Mouse (Mus musculus): ENCODE measurements at regions not wholly inside any gene's neighbourhood (a gene's known extent, or its start where the extent isn't known, plus 50 kb on each side); places are given as distances from the start of the nearest gene placed in this dataset.
"Not testable (repeated sequence)": the region's sequence is repeated elsewhere in the genome, so short reads cannot be mapped to it uniquely, and the experiment has no call there.

DNA sequence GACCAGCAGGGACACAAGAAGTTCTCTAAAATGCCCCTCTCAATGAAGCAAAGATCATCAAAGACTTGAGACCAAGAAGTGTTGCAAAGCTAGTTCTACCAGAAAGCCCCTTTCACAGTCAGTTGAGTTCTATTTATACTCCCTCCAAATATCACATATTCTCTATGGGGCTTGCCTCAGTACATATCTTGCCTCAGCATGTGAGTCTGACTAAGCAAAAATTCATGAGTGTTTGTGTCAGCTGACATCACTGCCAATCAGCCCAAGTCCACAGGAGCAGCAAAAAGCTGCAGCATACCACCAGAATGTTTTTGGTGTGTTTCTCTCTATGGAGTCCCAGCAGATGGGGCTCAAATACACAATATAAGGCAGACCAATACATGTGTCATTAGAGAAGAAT, 631.6 kb downstream of the Rpia start:
- ATAC-seq (ENCODE audit: low TSS enrichment): no peak

DNA sequence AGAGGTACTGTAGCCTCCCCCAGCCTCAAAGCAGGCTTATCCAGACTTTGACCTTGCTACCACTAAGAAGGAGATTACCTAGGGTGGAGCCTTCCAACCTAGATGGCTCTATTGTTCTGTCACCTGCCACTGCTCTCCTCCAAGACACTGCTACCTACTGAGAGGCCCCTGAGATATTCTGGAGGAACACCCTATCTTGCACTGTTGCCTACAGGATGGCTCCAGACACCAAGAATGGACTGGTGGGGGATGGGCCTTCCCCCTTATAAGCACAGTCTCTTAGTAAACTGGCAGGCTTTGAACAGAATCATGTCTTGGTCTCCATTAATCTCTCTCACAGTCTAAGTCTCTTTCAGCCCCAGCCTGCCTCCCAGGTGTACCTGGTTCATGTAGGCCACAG, 636.3 kb downstream of the Rpia start:
- not testable (repeated sequence) for ATAC-seq (ENCODE audit: low TSS enrichment)

DNA sequence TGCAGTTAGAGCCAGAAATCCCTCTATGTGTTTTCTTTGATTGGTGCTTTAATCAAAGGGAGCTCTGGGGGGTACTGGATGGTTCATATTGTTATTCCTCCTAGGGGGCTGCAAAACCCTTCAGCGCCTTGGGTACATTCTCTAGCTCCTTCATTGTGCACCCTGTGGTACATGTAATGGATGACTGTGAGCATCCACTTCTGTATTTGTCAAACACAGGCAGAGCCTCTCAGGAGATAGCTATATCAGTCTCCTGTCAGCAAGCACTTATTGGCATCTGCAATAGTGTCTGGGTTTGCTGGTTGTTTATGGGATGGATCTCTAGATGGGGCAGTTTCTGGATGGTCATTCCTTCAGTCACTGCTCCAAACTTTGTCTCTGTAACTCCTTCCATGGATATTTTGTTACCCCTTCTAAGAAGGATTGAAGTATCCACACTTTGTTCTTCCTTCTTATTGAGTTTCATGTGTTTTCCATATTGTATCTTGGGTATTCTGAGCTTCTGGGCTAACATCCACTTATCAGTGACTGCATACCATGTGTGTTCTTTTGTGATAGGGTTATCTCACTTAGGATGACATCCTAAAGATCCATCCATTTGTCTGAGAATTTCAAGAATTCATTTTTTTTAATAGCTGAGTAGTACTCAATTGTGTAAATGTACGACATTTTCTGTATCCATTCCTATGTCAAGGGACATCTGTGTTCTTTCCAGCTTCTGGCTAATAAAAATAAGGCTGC, 640.8 kb downstream of the Rpia start:
- not testable (repeated sequence) for ATAC-seq (ENCODE audit: low TSS enrichment)

DNA sequence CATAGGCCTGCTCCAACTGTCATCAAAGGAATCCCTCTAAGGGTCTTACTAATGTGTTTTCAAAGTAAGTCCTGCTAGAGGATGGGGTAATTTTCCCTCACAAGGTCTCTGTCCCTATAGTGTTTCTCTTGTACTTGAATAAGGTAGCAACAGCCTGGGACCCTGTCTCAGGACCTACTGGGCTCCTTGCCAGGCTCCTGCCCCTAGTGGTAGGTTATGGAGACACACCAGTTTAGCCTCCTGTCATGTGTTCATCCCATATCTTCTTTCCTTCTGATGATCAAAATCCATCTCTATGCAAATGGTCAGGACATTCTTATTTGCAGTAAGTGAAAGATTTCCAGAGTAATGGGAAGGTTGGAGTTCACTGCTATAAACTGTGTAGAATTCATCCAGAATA, 645.0 kb downstream of the Rpia start:
- no peak for ATAC-seq (ENCODE audit: low TSS enrichment)

DNA sequence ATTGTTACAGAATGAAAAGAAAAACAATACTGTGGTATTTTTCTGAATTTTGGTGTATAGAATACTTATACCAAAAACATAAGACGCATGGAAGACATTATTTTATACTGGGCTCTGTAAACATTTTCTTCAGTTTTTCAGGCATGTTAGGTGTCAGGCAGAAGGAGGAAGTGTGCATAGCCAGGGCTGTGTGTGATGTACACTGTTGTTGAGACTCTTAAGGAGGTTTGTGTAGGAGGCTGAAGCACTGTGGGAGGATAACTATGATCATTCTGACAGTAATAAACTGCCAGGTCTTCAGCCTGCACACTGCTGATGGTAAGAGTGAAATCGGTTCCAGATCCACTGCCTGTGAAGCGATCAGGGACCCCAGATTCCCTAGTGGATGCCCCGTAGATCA, 648.7 kb downstream of the Rpia start:
- peak; percentile 92 for ATAC-seq (ENCODE audit: low TSS enrichment)

DNA sequence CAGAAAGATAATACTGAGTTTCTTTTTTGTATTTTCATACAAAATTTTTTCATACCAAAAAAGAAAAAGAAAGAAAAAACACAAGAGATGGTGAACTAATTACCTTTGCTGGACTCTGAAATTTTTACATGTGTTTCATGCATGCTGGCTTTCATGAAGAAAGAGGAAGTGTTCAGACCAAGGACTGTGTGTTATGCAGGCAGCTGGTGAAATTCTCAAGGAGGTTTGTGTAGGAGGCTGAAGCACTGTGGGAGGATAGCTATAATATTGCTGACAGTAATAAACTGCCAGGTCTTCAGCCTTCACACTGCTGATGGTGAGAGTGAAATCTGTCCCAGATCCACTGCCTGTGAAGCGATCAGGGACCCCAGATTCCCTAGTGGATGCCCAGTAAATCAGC, 675.2 kb downstream of the Rpia start:
- ATAC-seq (ENCODE audit: low TSS enrichment): peak; percentile 92

DNA sequence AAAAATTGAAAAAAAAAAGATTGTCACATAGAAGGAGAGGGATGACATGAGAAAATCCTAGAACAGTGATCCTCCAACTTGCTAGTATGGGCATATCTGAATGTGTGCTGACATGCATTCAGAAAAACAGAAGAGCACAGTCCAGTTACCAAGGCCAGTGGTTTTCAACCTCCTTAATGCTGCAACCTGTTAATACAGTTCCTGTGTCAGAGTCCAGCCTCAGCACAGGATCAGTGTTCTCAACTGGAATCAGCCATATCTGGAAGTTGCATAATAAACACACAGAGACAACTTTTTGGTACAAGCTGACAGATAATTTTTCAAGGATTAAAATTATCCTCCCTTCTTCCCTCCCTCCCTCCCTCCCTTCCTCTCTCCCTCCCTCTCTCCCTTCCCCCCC, 680.1 kb downstream of the Rpia start:
- ATAC-seq (ENCODE audit: low TSS enrichment): no peak

DNA sequence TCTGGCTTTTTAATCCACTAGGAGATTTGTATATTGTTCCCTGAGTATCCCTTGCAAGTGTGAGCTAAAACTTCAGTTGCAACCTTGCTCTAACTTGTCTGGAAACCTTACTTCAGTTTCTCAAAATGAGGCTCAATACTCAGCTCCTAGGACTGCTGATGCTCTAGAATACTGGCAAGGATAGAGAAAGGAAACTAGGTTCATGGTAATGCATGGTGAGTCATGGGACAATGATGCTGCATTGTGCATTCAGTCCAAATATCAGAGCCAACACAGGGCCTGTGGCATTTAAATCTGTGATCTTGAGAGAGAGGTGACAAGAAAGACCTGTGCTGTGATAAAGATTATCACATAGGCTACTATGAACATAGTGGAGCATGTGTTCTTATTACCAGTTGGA, 682.6 kb downstream of the Rpia start:
- ATAC-seq (ENCODE audit: low TSS enrichment): peak; percentile 97

DNA sequence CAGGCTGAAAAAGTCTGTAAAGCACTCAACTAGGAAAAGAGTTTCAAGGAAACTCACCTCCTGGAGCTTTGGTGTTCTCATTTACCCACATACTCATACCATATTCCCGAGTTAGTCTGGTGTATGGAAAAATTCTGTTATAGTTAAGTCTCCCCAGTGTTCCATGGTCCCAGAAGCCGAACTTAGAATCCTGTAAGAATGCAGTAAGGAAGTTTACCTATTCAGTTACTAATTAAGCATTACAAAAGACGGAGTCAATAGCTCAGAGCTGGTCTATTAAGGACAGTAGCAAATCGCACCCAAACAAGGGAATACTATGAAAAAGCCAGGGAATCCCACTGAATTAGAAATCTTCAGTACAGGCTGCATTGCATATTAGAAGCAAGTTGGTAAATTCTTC, 688.3 kb downstream of the Rpia start:
- no peak for ATAC-seq (ENCODE audit: low TSS enrichment)

DNA sequence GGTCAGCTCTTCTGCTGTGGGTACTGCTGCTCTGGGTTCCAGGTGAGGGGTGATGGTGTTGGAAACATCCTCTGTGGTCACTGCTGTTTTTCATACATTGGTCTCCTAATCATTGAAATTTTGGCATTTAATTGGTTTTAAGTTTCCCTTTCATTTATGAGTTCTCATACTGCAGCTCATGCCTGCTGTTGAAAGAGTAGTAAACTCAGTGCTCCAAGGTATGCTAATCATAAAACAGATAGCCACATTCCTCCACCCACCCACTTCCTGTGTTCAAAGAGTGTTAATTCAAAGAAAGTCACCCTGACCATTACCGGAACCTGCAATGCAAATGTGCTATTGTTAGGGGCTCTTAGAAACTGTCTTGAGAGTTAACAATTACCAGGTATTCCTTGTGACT, 688.9 kb downstream of the Rpia start:
- ATAC-seq (ENCODE audit: low TSS enrichment): not testable (repeated sequence)

DNA sequence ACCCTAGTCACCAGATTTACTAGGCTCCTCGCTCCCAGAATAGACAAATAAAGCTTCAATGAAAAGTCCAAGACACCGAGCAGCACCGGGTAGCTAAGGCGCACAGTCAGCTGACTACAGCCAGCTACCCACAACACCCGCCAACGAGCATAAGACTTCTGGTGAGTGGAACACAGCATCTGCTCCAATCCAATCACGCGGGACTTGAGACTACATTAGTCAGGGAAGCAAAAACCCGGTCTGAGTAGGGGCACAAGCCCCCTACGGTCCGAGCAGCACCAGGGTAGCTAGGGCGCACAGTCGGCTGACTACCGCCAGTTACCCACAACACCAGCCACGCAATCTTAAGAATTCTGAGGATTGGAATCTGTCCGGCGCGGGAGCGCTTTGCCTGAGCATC, 704.0 kb downstream of the Rpia start:
- no peak for ATAC-seq (ENCODE audit: low TSS enrichment)

DNA sequence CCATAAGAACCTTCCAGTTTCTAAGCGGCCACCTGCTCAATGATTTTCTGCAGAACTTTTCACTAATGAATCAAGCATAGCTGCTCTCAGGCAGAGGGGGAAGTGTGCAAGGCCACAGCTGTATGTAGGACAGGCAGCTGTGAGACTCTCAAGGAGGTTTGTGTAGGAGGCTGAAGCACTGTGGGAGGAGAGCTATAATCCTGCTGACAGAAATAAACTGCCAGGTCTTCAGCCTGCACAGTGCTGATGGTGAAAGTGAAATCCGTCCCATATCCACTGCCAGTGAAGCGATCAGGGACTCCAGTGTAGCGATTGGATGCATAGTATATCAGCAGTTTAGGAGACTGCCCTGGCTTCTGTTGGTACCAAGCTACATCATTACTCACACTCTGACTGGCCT, 718.2 kb downstream of the Rpia start:
- ATAC-seq (ENCODE audit: low TSS enrichment): peak; percentile 97

DNA sequence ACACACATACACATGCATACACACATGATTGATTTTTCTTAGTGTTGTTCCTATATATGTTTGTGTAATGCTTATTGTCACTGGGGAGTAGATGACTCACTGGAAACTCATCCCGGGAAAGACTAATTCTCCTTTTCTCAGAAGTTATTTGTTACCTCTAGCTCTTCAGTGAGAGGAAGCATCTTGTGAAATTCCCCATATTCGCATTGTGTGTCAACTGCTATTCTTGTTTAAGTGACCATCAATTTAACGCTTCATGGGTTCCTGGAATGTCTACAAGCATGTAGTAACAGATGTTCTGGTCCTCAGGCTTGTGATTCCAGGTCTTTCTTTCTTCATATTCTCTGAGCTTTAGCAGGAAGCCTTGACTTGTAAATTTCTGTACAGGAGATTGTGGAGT, 720.0 kb downstream of the Rpia start:
- ATAC-seq (ENCODE audit: low TSS enrichment): no peak

DNA sequence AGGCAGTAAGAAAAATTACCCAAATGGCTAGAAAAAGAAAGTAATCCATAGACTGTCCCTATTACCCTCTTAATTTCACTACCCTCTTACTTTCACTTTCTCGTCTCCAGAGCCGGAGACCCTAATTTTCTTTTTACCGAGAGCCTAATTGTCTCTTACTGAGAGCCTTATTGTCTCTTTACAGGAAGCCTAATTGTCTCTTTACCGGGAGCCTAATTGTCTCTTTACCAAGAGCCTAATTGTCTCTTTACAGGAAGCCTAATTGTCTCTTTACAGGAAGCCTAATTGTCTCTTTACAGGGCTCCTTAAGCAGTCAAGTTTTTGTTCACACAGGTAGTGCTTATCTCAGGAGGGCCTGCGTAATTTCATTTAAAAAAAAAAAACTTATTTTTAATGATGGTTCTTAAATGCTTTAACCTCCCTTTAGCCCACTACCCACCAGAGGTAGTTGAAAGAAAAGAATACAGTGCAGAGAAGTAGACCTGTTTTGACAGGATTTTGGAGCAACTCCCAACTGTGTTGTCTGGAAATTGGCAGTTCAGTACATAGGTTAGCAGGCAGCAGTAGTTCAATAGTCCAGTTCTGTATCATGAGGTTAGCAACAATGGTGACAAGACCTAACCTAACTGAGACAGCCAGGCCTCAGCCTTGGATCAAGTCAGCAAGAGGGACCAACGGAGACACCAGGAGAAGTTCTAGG, 724.2 kb downstream of the Rpia start:
- no peak for ATAC-seq (ENCODE audit: low TSS enrichment)

DNA sequence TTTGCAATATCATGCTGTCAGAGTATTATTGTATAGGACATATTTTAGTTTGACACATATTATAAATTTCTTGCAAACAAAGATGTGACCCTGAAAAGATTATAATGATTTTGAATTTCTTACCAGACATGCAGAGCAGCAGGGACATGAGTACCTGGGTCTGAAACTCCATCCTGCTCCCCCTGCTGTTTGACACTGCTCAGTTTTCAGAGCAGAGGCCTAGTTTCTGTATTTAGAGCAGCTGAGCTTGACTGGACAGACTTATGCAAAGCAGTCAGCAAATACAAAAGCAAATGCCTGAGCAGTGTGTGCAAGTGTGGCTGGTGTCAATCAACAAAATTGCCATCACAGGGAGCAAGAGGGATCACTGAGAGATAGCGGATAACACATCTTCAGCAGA, 733.0 kb downstream of the Rpia start:
- peak; percentile 98 for ATAC-seq (ENCODE audit: low TSS enrichment)

DNA sequence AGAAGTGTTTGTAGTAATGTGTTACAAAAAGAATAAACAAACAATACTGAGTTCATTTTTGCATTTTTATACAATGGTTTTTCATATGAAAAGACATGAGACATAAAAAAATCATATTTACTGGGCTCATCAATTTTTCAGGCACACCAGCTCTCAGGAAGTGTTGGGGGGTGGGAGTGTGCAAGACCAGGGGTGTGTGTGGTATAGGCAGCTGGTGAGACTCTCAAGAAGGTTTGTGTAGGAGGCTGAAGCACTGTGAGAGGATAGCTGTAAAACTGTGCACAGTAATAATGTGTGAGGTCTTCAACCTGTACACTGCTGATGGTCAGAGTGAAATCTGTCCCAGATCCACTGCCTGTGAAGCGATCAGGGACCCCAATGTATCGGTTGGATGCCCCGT, 733.7 kb downstream of the Rpia start:
- ATAC-seq (ENCODE audit: low TSS enrichment): peak; percentile 92

DNA sequence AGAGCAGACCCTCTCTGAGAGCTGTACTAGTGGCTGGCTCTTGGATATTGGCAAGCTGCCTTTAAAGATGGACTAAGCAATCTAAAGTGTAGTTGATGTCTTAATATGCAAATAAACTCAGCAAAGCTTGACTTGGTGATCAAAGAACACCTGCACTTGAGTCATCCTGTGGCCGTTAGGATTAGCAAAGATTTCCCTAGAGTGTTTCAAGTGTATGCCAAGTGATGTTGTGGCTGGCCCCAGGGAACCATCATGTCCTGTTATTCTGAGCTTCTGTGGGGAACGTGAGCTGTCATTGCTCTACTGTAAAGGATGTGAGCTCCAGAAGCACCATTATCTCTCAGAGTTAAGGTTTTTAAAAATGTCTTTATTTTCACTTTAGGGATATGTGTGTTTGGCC, 751.1 kb downstream of the Rpia start:
- ATAC-seq (ENCODE audit: low TSS enrichment): no peak

DNA sequence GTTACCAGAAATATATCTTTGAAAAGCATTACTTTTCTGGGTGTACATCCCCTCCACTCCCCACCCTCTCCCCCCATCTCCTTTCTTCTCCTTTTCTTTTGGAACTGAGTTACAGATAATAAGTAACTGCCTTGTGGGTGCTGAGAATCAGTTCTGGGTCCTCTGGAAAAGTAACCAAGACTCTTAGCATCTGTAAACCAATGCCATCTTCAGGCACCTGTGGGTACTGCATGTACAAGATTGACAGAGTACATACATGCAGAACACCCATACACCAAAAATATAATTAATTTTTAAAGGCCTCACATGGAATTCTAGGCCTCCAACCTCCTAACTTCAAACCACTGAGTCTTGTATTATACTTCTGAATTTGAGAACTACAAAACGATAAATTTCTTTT, 758.4 kb downstream of the Rpia start:
- ATAC-seq (ENCODE audit: low TSS enrichment): no peak

DNA sequence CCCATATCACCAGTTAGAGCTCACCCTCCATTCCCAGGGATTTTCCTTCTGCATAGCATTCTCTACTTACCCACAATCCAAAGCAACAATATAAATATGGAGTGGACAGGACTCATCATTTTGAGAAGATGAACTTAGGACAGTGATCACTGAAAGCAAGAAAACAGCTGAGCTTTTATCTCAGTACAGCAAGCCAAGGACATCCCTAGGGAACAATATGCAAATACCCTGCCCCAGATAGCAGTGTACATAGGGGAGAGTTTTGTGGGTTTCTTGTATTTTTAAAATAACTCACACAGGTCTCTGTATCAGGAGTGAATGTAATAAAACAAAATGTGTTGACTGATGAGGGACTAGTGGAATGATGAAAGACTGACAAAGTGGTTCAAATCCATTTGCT, 780.5 kb downstream of the Rpia start:
- no peak for ATAC-seq (ENCODE audit: low TSS enrichment)
